Mouse (Mus musculus): Measurements from ENCODE around the gene Retreg3. TPM values are rescaled to one million over a fixed set of nuclear protein-coding genes. Genes with fewer than 3 reads are reported as not detected.

The Retreg3 gene
- total and polyA plus RNA-seq, 3 experiments = 17.0 to 23.4 TPM; not detected in 1

GRCm38 (mm10) chr11:101103011-101103410 lies 16.7 kb downstream of the Retreg3 start:
- Histone ChIP-seq H3K9ac (ENCODE audit: control insufficient read depth, low read depth, low read length, poor library complexity, severe bottlenecking) (no peak overlapping the region), H3K4me3 (ENCODE audit: control insufficient read depth in 1 of 2, insufficient read depth in 1 of 2, low read depth in 2 of 2, low read length in 2 of 2) (no peak overlapping the region), H3K36me3 (ENCODE audit: control insufficient read depth in 1 of 2, insufficient read depth in 2 of 2, low read length in 2 of 2) (peaks cover 0 to 38% of the 10 kb centered on the region in 2 experiments; a peak in 2 of 4 replicates), H3K27me3 (ENCODE audit: control insufficient read depth in 1 of 2, insufficient read depth in 2 of 2, low read length in 2 of 2) (no peaks in the 10 kb centered on the region), H3K79me2 (ENCODE audit: control insufficient read depth, insufficient read depth, low read length, poor library complexity) (no peaks in the 10 kb centered on the region), H3K4me1 (ENCODE audit: control insufficient read depth in 1 of 2, insufficient read depth in 2 of 2, low read length in 2 of 2) (no peaks in the 10 kb centered on the region), H3K9me3 (replicated peaks; ENCODE audit: insufficient read depth, low read length) (no peaks in the 10 kb centered on the region), H3K27ac (ENCODE audit: control insufficient read depth, low read depth, low read length) (no peak overlapping the region)
- DNase-seq (ENCODE audit: low read depth, low spot score) = no peak
- TF ChIP-seq TAL1 (IDR thresholded peaks at IDR 0.05; ENCODE audit: low read length) (no peak), TBP (IDR thresholded peaks at IDR 0.05; ENCODE audit: low read depth, low read length) (no peak), RCOR1 (IDR thresholded peaks at IDR 0.05; ENCODE audit: low read depth, low read length) (no peak), ZC3H11A (IDR thresholded peaks at IDR 0.05; ENCODE audit: low read depth, low read length) (no peak), USF2 (IDR thresholded peaks at IDR 0.05; ENCODE audit: borderline replicate concordance in 1 of 2, insufficient read depth in 1 of 2, low read depth in 1 of 2, low read length in 2 of 2) (no peak), TCF12 (IDR thresholded peaks at IDR 0.05; ENCODE audit: low read depth, low read length) (no peak), ETS1 (IDR thresholded peaks at IDR 0.05; ENCODE audit: low read depth, low read length) (no peak), MAFK (IDR thresholded peaks at IDR 0.05; ENCODE audit: borderline replicate concordance, low read depth, low read length) (no peak), UBTF (IDR thresholded peaks at IDR 0.05; ENCODE audit: borderline replicate concordance, insufficient read depth, low read depth, low read length) (no peak), POLR2AphosphoS5 (IDR thresholded peaks at IDR 0.05; ENCODE audit: borderline replicate concordance, low read depth, low read length) (no peak)

- Histone ChIP-seq H3K4me1 (ENCODE audit: control insufficient read depth in 1 of 2, insufficient read depth in 2 of 2, low read length in 2 of 2) (peaks cover 0 to 2% of the 10 kb centered on the region in 2 experiments; a peak in 1 of 4 replicates), H3K27me3 (ENCODE audit: control insufficient read depth in 1 of 2, insufficient read depth in 2 of 2, low read length in 2 of 2) (no peaks in the 10 kb centered on the region), H3K9me3 (replicated peaks; ENCODE audit: insufficient read depth, low read length) (no peaks in the 10 kb centered on the region), H3K27ac (ENCODE audit: control insufficient read depth, low read depth, low read length) (no peak overlapping the region), H3K36me3 (ENCODE audit: control insufficient read depth in 1 of 2, insufficient read depth in 2 of 2, low read length in 2 of 2) (peaks cover 2 to 31% of the 10 kb centered on the region in 2 experiments; a peak in 3 of 4 replicates), H3K9ac (ENCODE audit: control insufficient read depth, low read depth, low read length, poor library complexity, severe bottlenecking) (no peak overlapping the region), H3K4me3 (ENCODE audit: control insufficient read depth in 1 of 2, insufficient read depth in 1 of 2, low read depth in 2 of 2, low read length in 2 of 2) (no peak overlapping the region), H3K79me2 (ENCODE audit: control insufficient read depth, insufficient read depth, low read length, poor library complexity) (no peaks in the 10 kb centered on the region)
- no peak for DNase-seq (ENCODE audit: low read depth, low spot score)
- TF ChIP-seq MYB (IDR thresholded peaks at IDR 0.05; ENCODE audit: low read depth, low read length) (no peak), MYC (IDR thresholded peaks at IDR 0.05; ENCODE audit: low read depth, low read length) (no peak), CHD2 (IDR thresholded peaks at IDR 0.05; ENCODE audit: low read length) (no peak), GABPA (IDR thresholded peaks at IDR 0.05; ENCODE audit: low read depth, low read length) (no peak), MAX (IDR thresholded peaks at IDR 0.05; ENCODE audit: low read length) (no peak), HCFC1 (IDR thresholded peaks at IDR 0.05; ENCODE audit: low read depth, low read length) (no peak), ETS1 (IDR thresholded peaks at IDR 0.05; ENCODE audit: low read depth, low read length) (no peak), TAL1 (IDR thresholded peaks at IDR 0.05; ENCODE audit: low read length) (no peak), TBP (IDR thresholded peaks at IDR 0.05; ENCODE audit: low read depth, low read length) (no peak), TCF12 (IDR thresholded peaks at IDR 0.05; ENCODE audit: low read depth, low read length) (no peak), ELF1 (IDR thresholded peaks at IDR 0.05; ENCODE audit: low read depth, low read length) (no peak), POLR2AphosphoS5 (IDR thresholded peaks at IDR 0.05; ENCODE audit: borderline replicate concordance, low read depth, low read length) (no peak), NRF1 (IDR thresholded peaks at IDR 0.05; ENCODE audit: insufficient read depth, low read depth, low read length, poor library complexity, severe bottlenecking) (no peak), UBTF (IDR thresholded peaks at IDR 0.05; ENCODE audit: borderline replicate concordance, insufficient read depth, low read depth, low read length) (no peak), USF1 (IDR thresholded peaks at IDR 0.05; ENCODE audit: low read depth, low read length) (no peak), MAFK (IDR thresholded peaks at IDR 0.05; ENCODE audit: borderline replicate concordance, low read depth, low read length) (no peak), KAT2A (conservative IDR thresholded peaks at IDR 0.05; ENCODE audit: low read depth, low read length) (no peak), JUND (IDR thresholded peaks at IDR 0.05; ENCODE audit: low read depth, low read length) (no peak), USF2 (IDR thresholded peaks at IDR 0.05; ENCODE audit: borderline replicate concordance in 1 of 2, insufficient read depth in 1 of 2, low read depth in 1 of 2, low read length in 2 of 2) (no peak), ZKSCAN1 (IDR thresholded peaks at IDR 0.05; ENCODE audit: low read depth, low read length) (no peak)
Measured at GRCm38 (mm10) chr11:101098231-101098630, 21.5 kb downstream of the Retreg3 start.

Data from MEL (cell line).